Mouse (Mus musculus) thymus, adult 2 months (tissue): ENCODE results near the gene Slc6a9.

Source experiments
- CTCF ChIP-seq: fragments of 200-500 bp; IDR thresholded peaks from 2 replicates; pipeline ENCODE4 v1.5.1; 2012; ENCODE audit warnings: mild to moderate bottlenecking, control low read depth, low read length, moderate library complexity, borderline replicate concordance; ENCODE audit not compliant: control insufficient read depth, poor library complexity, insufficient read depth; ENCODE audit errors: extremely low read depth
- POLR2A ChIP-seq: fragments of 200-500 bp; IDR thresholded peaks from 2 replicates; pipeline ENCODE4 v1.6.1; 2012; ENCODE audit warnings: mild to moderate bottlenecking, low read length, control low read depth, moderate library complexity; ENCODE audit not compliant: control insufficient read depth, poor library complexity, insufficient read depth; ENCODE audit errors: extremely low read depth

GRCm38 (mm10) chr4:117882701-117883691 lies 48.7 kb downstream of the Slc6a9 start, which contains the start of gene B4galt2:
- no peak for TF ChIP-seq CTCF
- TF ChIP-seq POLR2A: no peak
